Mouse (Mus musculus): ENCODE data around the gene Ifit1. TPM values are rescaled to one million over a fixed set of nuclear protein-coding genes. Genes with fewer than 3 reads are reported as not detected.
"Not testable (repeated sequence)": the region's sequence is repeated elsewhere in the genome, so short reads cannot be mapped to it uniquely, and the experiment has no call there.

The Ifit1 gene
- polyA plus RNA-seq, 1 experiment from 2014 or later = 0.35 TPM

DNA sequence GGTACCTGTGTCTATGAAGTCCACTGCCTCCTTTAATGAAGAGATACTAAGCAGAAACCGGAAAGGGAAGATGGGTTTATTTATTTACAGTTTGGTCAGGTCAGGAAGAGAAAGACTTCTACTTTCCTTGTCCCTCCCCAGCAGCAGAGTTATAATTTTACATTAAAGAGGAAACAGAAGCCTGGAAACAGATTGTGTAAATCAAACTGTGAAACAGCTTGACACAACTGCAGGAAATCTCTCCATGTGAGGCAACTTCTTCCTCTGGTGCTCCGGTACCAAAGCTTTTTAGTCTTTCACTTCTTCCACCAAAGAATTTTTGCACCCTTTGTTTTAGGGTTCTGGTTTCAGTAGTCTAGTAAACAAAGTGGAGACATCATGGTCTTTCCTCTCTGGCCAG is 7.2 kb upstream of the Ifit1 start:
- WGBS = 76% methylated on average over 2 of the region's 2 CpGs

GRCm38 (mm10) chr19:34636933-34637557 is 3.6 kb upstream of the Ifit1 start:
- Histone ChIP-seq H3K36me3 (ENCODE audit: control insufficient read depth, insufficient read depth, low read length) (no peaks in the 10 kb centered on the region), H3K9me3 (ENCODE audit: control insufficient read depth, low read length) (no peaks in the 10 kb centered on the region), H3K27ac (replicated peaks; ENCODE audit: low read depth, low read length) (no peak overlapping the region), H3K9ac (ENCODE audit: low read length) (no peak overlapping the region), H3K4me1 (ENCODE audit: control insufficient read depth, insufficient read depth, low read length) (no peaks in the 10 kb centered on the region), H3K4me3 (ENCODE audit: low read depth, low read length) (no peak overlapping the region), H3K4me2 (ENCODE audit: low read depth, severe bottlenecking) (no peak overlapping the region), H3K27me3 (ENCODE audit: control insufficient read depth, insufficient read depth, low read length) (no peaks in the 10 kb centered on the region)
- DNase-seq (ENCODE audit: low spot score) (peak; percentile 63), ATAC-seq (ENCODE audit: insufficient number of reproducible peaks, low FRiP score, low TSS enrichment, low read depth) (no peak)
- 9% methylated on average over 3 of the region's 3 CpGs for WGBS

More for the DNA sequence above, 7.2 kb upstream of the Ifit1 start:
- Histone ChIP-seq H3K36me3 (ENCODE audit: control insufficient read depth, insufficient read depth, low read length) (no peaks in the 10 kb centered on the region), H3K9ac (ENCODE audit: low read length) (no peak overlapping the region), H3K4me3 (ENCODE audit: low read depth, low read length) (no peak overlapping the region), H3K4me2 (ENCODE audit: low read depth, severe bottlenecking) (no peak overlapping the region), H3K4me1 (ENCODE audit: control insufficient read depth, insufficient read depth, low read length) (no peaks in the 10 kb centered on the region), H3K9me3 (ENCODE audit: control insufficient read depth, low read length) (no peaks in the 10 kb centered on the region), H3K27me3 (ENCODE audit: control insufficient read depth, insufficient read depth, low read length) (no peaks in the 10 kb centered on the region), H3K27ac (replicated peaks; ENCODE audit: low read depth, low read length) (no peak overlapping the region)
- ATAC-seq (ENCODE audit: insufficient number of reproducible peaks, low FRiP score, low TSS enrichment, low read depth) = no peak
- DNase-seq (ENCODE audit: low spot score) = no peak

GRCm38 (mm10) chr19:34642616-34643015 is 1.9 kb downstream of the Ifit1 start:
- Histone ChIP-seq H3K36me3 (ENCODE audit: control insufficient read depth, insufficient read depth, low read length) (no peaks in the 10 kb centered on the region), H3K9me3 (ENCODE audit: control insufficient read depth, low read length) (no peaks in the 10 kb centered on the region), H3K27me3 (ENCODE audit: control insufficient read depth, insufficient read depth, low read length) (no peaks in the 10 kb centered on the region), H3K4me3 (ENCODE audit: low read depth, low read length) (no peak overlapping the region), H3K4me2 (ENCODE audit: low read depth, severe bottlenecking) (no peak overlapping the region), H3K4me1 (ENCODE audit: control insufficient read depth, insufficient read depth, low read length) (no peaks in the 10 kb centered on the region), H3K9ac (ENCODE audit: low read length) (no peak overlapping the region), H3K27ac (replicated peaks; ENCODE audit: low read depth, low read length) (no peak overlapping the region)
- ATAC-seq (ENCODE audit: insufficient number of reproducible peaks, low FRiP score, low TSS enrichment, low read depth) = no peak
- 81% methylated on average over 5 of the region's 5 CpGs for whole genome bisulfite sequencing
- no peak for DNase-seq (ENCODE audit: low spot score)

- not testable (repeated sequence) for ATAC-seq (ENCODE audit: insufficient number of reproducible peaks, low FRiP score, low TSS enrichment, low read depth)
- WGBS = 90% methylated on average over 7 of the region's 8 CpGs
Measured at GRCm38 (mm10) chr19:34647630-34648029, 7.0 kb downstream of the Ifit1 start.

GRCm38 (mm10) chr19:34650276-34650675 is 9.6 kb downstream of the Ifit1 start:
- H3K9me3 ChIP-seq (ENCODE audit: control insufficient read depth, low read length) = no peaks in the 10 kb centered on the region
- DNase-seq (ENCODE audit: low spot score) (no peak), ATAC-seq (ENCODE audit: insufficient number of reproducible peaks, low FRiP score, low TSS enrichment, low read depth) (no peak)
- no peaks in the 10 kb centered on the region for H3K36me3 ChIP-seq (ENCODE audit: control insufficient read depth, insufficient read depth, low read length)
- no peaks in the 10 kb centered on the region for H3K4me1 ChIP-seq (ENCODE audit: control insufficient read depth, insufficient read depth, low read length)
- H3K4me3 ChIP-seq (ENCODE audit: low read depth, low read length) = no peak overlapping the region
- H3K27ac ChIP-seq (replicated peaks; ENCODE audit: low read depth, low read length) = no peak overlapping the region
- no peaks in the 10 kb centered on the region for H3K27me3 ChIP-seq (ENCODE audit: control insufficient read depth, insufficient read depth, low read length)
- no peak overlapping the region for H3K4me2 ChIP-seq (ENCODE audit: low read depth, severe bottlenecking)
- H3K9ac ChIP-seq (ENCODE audit: low read length) = no peak overlapping the region
- WGBS = 84% methylated on average over 3 of the region's 3 CpGs

More at GRCm38 (mm10) chr19:34647630-34648029, 7.0 kb downstream of the Ifit1 start:
- not testable (repeated sequence) for H3K36me3 ChIP-seq (ENCODE audit: control insufficient read depth, insufficient read depth, low read length); H3K4me3 ChIP-seq (ENCODE audit: low read depth, low read length); DNase-seq (ENCODE audit: low spot score); H3K9ac ChIP-seq (ENCODE audit: low read length); H3K27ac ChIP-seq (replicated peaks; ENCODE audit: low read depth, low read length); H3K9me3 ChIP-seq (ENCODE audit: control insufficient read depth, low read length); H3K4me1 ChIP-seq (ENCODE audit: control insufficient read depth, insufficient read depth, low read length); H3K27me3 ChIP-seq (ENCODE audit: control insufficient read depth, insufficient read depth, low read length); H3K4me2 ChIP-seq (ENCODE audit: low read depth, severe bottlenecking)

GRCm38 (mm10) chr19:34650997-34651396 is 10.3 kb downstream of the Ifit1 start:
- Histone ChIP-seq H3K27me3 (ENCODE audit: control insufficient read depth, insufficient read depth, low read length) (no peaks in the 10 kb centered on the region), H3K36me3 (ENCODE audit: control insufficient read depth, insufficient read depth, low read length) (no peaks in the 10 kb centered on the region), H3K4me2 (ENCODE audit: low read depth, severe bottlenecking) (no peak overlapping the region), H3K9me3 (ENCODE audit: control insufficient read depth, low read length) (no peaks in the 10 kb centered on the region), H3K9ac (ENCODE audit: low read length) (no peak overlapping the region), H3K27ac (replicated peaks; ENCODE audit: low read depth, low read length) (no peak overlapping the region), H3K4me3 (ENCODE audit: low read depth, low read length) (no peak overlapping the region), H3K4me1 (ENCODE audit: control insufficient read depth, insufficient read depth, low read length) (no peaks in the 10 kb centered on the region)
- no peak for ATAC-seq (ENCODE audit: insufficient number of reproducible peaks, low FRiP score, low TSS enrichment, low read depth)
- 88% methylated on average over 6 of the region's 6 CpGs for WGBS
- no peak for DNase-seq (ENCODE audit: low spot score)

GRCm38 (mm10) chr19:34655227-34655805 is 14.6 kb downstream of the Ifit1 start:
- Histone ChIP-seq H3K27ac (replicated peaks; ENCODE audit: low read depth, low read length) (no peak overlapping the region), H3K4me2 (ENCODE audit: low read depth, severe bottlenecking) (no peak overlapping the region), H3K9ac (ENCODE audit: low read length) (no peak overlapping the region), H3K27me3 (ENCODE audit: control insufficient read depth, insufficient read depth, low read length) (no peaks in the 10 kb centered on the region), H3K36me3 (ENCODE audit: control insufficient read depth, insufficient read depth, low read length) (no peaks in the 10 kb centered on the region), H3K9me3 (ENCODE audit: control insufficient read depth, low read length) (no peaks in the 10 kb centered on the region), H3K4me1 (ENCODE audit: control insufficient read depth, insufficient read depth, low read length) (no peaks in the 10 kb centered on the region), H3K4me3 (ENCODE audit: low read depth, low read length) (no peak overlapping the region)
- 84% methylated on average over 10 of the region's 10 CpGs for WGBS
- no peak for ATAC-seq (ENCODE audit: insufficient number of reproducible peaks, low FRiP score, low TSS enrichment, low read depth)
- no peak for DNase-seq (ENCODE audit: low spot score)

DNA sequence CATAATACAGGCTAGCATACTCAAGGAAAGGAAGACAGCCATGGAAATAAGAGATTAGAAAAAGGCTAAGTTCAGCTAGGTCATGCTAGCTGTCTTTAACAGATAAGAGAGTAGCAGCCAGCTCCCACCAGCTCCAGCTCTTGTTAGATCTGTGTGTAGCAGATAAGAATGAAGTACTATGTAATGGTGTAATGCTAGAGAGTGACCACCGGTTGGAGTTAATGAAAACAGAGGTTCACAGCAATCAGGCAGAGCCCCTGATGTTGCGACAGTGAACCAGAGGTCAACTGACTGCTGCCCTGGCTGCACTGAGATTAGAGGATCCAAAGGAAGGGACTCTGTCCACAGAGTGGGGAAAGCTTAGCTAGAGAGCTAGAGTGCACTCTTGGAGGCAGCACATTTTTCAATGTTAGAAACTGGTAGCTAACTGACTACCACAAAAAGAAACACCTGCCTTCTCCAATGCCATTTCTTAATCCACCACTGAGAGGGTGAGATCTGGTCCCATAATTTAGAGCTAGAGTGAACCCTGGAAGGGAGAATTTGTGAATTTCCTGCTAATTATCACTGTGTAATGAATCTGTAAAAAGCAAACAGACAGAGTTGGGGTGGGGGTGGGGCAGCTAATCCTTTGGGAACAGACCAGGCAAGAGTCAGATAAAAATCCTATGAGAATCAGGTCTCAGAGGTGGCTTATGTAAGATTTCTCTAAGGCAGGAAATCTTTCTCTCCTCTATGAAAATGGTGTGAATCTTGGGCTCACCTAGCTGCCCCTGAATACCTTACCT is 16.0 kb downstream of the Ifit1 start:
- H3K36me3 ChIP-seq (ENCODE audit: control insufficient read depth, insufficient read depth, low read length) = no peaks in the 10 kb centered on the region
- DNase-seq (ENCODE audit: low spot score) (no peak), ATAC-seq (ENCODE audit: insufficient number of reproducible peaks, low FRiP score, low TSS enrichment, low read depth) (no peak)
- WGBS = 26% methylated on average over 2 of the region's 2 CpGs
- no peak overlapping the region for H3K4me3 ChIP-seq (ENCODE audit: low read depth, low read length)
- no peaks in the 10 kb centered on the region for H3K4me1 ChIP-seq (ENCODE audit: control insufficient read depth, insufficient read depth, low read length)
- H3K9ac ChIP-seq (ENCODE audit: low read length) = no peak overlapping the region
- no peak overlapping the region for H3K4me2 ChIP-seq (ENCODE audit: low read depth, severe bottlenecking)
- no peaks in the 10 kb centered on the region for H3K9me3 ChIP-seq (ENCODE audit: control insufficient read depth, low read length)
- no peaks in the 10 kb centered on the region for H3K27me3 ChIP-seq (ENCODE audit: control insufficient read depth, insufficient read depth, low read length)
- no peak overlapping the region for H3K27ac ChIP-seq (replicated peaks; ENCODE audit: low read depth, low read length)

Data from limb, embryonic 11.5 days (tissue).